Mouse (Mus musculus): Measurements from ENCODE around the gene Samm50. TPM values are rescaled to one million over a fixed set of nuclear protein-coding genes. Genes with fewer than 3 reads are reported as not detected.
"Not testable (repeated sequence)": the region's sequence is repeated elsewhere in the genome, so short reads cannot be mapped to it uniquely, and the experiment has no call there.

Gene Samm50
- polyA plus RNA-seq (2016; fragmentation: Nextera tagmentation; extraction: Ambion mirVana) = 112 and 113 TPM in 2 replicates

GRCm38 (mm10) chr15:84192058-84192791 lies at the start of gene Samm50:
Gene Samm50, plus strand, starts transcription at chr15:84192241.
- Histone ChIP-seq H3K4me3 (peak within 1 kb of the TSS; percentile 81), H3K9me3 (no peaks in the 10 kb centered on the region), H3K36me3 (replicated peaks) (peaks cover 25% of the 10 kb centered on the region), H3K4me1 (peaks cover 22% of the 10 kb centered on the region), H3K27me3 (ENCODE audit: poor library complexity, severe bottlenecking) (no peaks in the 10 kb centered on the region), H3K27ac (peak within 1 kb of the TSS; percentile 93)
- peak; percentile 93 for DNase-seq (ENCODE audit: extremely low spot score, low spot score)
- WGBS = 4% methylated on average over 48 of the region's 48 CpGs

GRCm38 (mm10) chr15:84156158-84156557 lies 35.9 kb upstream of the Samm50 start:
- no peak for DNase-seq (ENCODE audit: extremely low spot score, low spot score)
- WGBS = 87% methylated on average over 2 of the region's 2 CpGs
- Histone ChIP-seq H3K36me3 (replicated peaks) (no peaks in the 10 kb centered on the region), H3K27ac (no peak overlapping the region), H3K4me3 (no peak overlapping the region), H3K9me3 (no peaks in the 10 kb centered on the region), H3K27me3 (ENCODE audit: poor library complexity, severe bottlenecking) (no peaks in the 10 kb centered on the region), H3K4me1 (no peaks in the 10 kb centered on the region)

GRCm38 (mm10) chr15:84157530-84157929 lies 34.5 kb upstream of the Samm50 start:
- 94% methylated on average over 6 of the region's 6 CpGs for WGBS
- H3K4me1 ChIP-seq; H3K4me3 ChIP-seq; H3K9me3 ChIP-seq; H3K27ac ChIP-seq; DNase-seq (ENCODE audit: extremely low spot score, low spot score); H3K27me3 ChIP-seq (ENCODE audit: poor library complexity, severe bottlenecking); H3K36me3 ChIP-seq (replicated peaks): not testable (repeated sequence)

- Histone ChIP-seq H3K4me3 (no peak overlapping the region), H3K36me3 (replicated peaks) (no peaks in the 10 kb centered on the region), H3K27me3 (ENCODE audit: poor library complexity, severe bottlenecking) (no peaks in the 10 kb centered on the region), H3K4me1 (peaks cover 2% of the 10 kb centered on the region), H3K27ac (no peak overlapping the region), H3K9me3 (no peaks in the 10 kb centered on the region)
- no peak for DNase-seq (ENCODE audit: extremely low spot score, low spot score)
- WGBS = 85% methylated on average over 6 of the region's 6 CpGs
These were observed 30.2 kb upstream of the Samm50 start for GRCm38 (mm10) chr15:84161871-84162270.

GRCm38 (mm10) chr15:84166818-84167217 lies 25.2 kb upstream of the Samm50 start:
- no peaks in the 10 kb centered on the region for H3K9me3 ChIP-seq
- no peaks in the 10 kb centered on the region for H3K36me3 ChIP-seq (replicated peaks)
- no peak for DNase-seq (ENCODE audit: extremely low spot score, low spot score)
- peak overlapping the region; percentile 79; the same call in 1 of the 2 replicates for H3K27ac ChIP-seq
- peak overlapping the region; percentile 70; the same call in 1 of the 2 replicates for H3K4me3 ChIP-seq
- peaks cover 28% of the 10 kb centered on the region for H3K4me1 ChIP-seq
- H3K27me3 ChIP-seq (ENCODE audit: poor library complexity, severe bottlenecking) = peaks cover 21% of the 10 kb centered on the region
- 68% methylated on average over 6 of the region's 6 CpGs for WGBS

GRCm38 (mm10) chr15:84167600-84167999 lies 24.4 kb upstream of the Samm50 start, which contains the start of gene Pnpla3:
Gene Pnpla3, plus strand, starts transcription at chr15:84167837.
- under 1% methylated on average over 28 of the region's 28 CpGs for WGBS
- peak within 1 kb of the TSS; percentile 70 for H3K4me3 ChIP-seq
- no peaks in the 10 kb centered on the region for H3K9me3 ChIP-seq
- peaks cover 21% of the 10 kb centered on the region for H3K27me3 ChIP-seq (ENCODE audit: poor library complexity, severe bottlenecking)
- no peaks in the 10 kb centered on the region for H3K36me3 ChIP-seq (replicated peaks)
- peak; percentile 97 for DNase-seq (ENCODE audit: extremely low spot score, low spot score)
- peaks cover 28% of the 10 kb centered on the region for H3K4me1 ChIP-seq
- H3K27ac ChIP-seq = peak within 1 kb of the TSS; percentile 79

GRCm38 (mm10) chr15:84168170-84169161 lies 23.6 kb upstream of the Samm50 start:
- no peaks in the 10 kb centered on the region for H3K36me3 ChIP-seq (replicated peaks)
- peak overlapping the region; percentile 70 for H3K4me3 ChIP-seq
- WGBS = 2% methylated on average over 28 of the region's 28 CpGs
- H3K9me3 ChIP-seq = no peaks in the 10 kb centered on the region
- H3K27ac ChIP-seq = peak overlapping the region; percentile 79
- H3K4me1 ChIP-seq = peaks cover 28% of the 10 kb centered on the region
- DNase-seq (ENCODE audit: extremely low spot score, low spot score) = peak; percentile 29
- peaks cover 21% of the 10 kb centered on the region for H3K27me3 ChIP-seq (ENCODE audit: poor library complexity, severe bottlenecking)

- peaks cover 28% of the 10 kb centered on the region for H3K4me1 ChIP-seq
- H3K36me3 ChIP-seq (replicated peaks) = no peaks in the 10 kb centered on the region
- WGBS = 73% methylated on average over 1 of the region's 1 CpGs
- H3K27ac ChIP-seq = no peak overlapping the region
- peaks cover 21% of the 10 kb centered on the region for H3K27me3 ChIP-seq (ENCODE audit: poor library complexity, severe bottlenecking)
- no peak for DNase-seq (ENCODE audit: extremely low spot score, low spot score)
- no peak overlapping the region for H3K4me3 ChIP-seq
- no peaks in the 10 kb centered on the region for H3K9me3 ChIP-seq
These were observed 22.5 kb upstream of the Samm50 start for GRCm38 (mm10) chr15:84169511-84169910.

GRCm38 (mm10) chr15:84171166-84171565 lies 20.9 kb upstream of the Samm50 start:
- Histone ChIP-seq H3K36me3 (replicated peaks) (no peaks in the 10 kb centered on the region), H3K9me3 (no peaks in the 10 kb centered on the region), H3K27me3 (ENCODE audit: poor library complexity, severe bottlenecking) (peaks cover 21% of the 10 kb centered on the region), H3K4me1 (peaks cover 28% of the 10 kb centered on the region), H3K4me3 (no peak overlapping the region), H3K27ac (no peak overlapping the region)
- DNase-seq (ENCODE audit: extremely low spot score, low spot score) = no peak
- WGBS = 85% methylated on average over 7 of the region's 7 CpGs

- Histone ChIP-seq H3K9me3 (no peaks in the 10 kb centered on the region), H3K4me1 (peaks cover 14% of the 10 kb centered on the region), H3K27me3 (ENCODE audit: poor library complexity, severe bottlenecking) (peaks cover 10% of the 10 kb centered on the region), H3K27ac (no peak overlapping the region), H3K4me3 (no peak overlapping the region), H3K36me3 (replicated peaks) (no peaks in the 10 kb centered on the region)
- WGBS = 92% methylated on average over 9 of the region's 9 CpGs
- DNase-seq (ENCODE audit: extremely low spot score, low spot score) = no peak
These were observed 13.3 kb upstream of the Samm50 start for GRCm38 (mm10) chr15:84178733-84179132.

- Histone ChIP-seq H3K9me3 (no peaks in the 10 kb centered on the region), H3K36me3 (replicated peaks) (no peaks in the 10 kb centered on the region), H3K27me3 (ENCODE audit: poor library complexity, severe bottlenecking) (peaks cover 10% of the 10 kb centered on the region), H3K27ac (no peak overlapping the region), H3K4me3 (no peak overlapping the region), H3K4me1 (peaks cover 22% of the 10 kb centered on the region)
- no peak for DNase-seq (ENCODE audit: extremely low spot score, low spot score)
- 70% methylated on average over 6 of the region's 6 CpGs for WGBS
These were observed 10.0 kb upstream of the Samm50 start for GRCm38 (mm10) chr15:84182000-84182399.

- H3K27ac ChIP-seq = 0 out of 2 replicates have a peak overlapping the region, but pooled peaks have one; percentile 20
- H3K4me3 ChIP-seq = no peak overlapping the region
- peaks cover 10% of the 10 kb centered on the region for H3K27me3 ChIP-seq (ENCODE audit: poor library complexity, severe bottlenecking)
- 46% methylated on average over 1 of the region's 1 CpGs for WGBS
- DNase-seq (ENCODE audit: extremely low spot score, low spot score) = no peak
- no peaks in the 10 kb centered on the region for H3K9me3 ChIP-seq
- H3K4me1 ChIP-seq = peaks cover 22% of the 10 kb centered on the region
- H3K36me3 ChIP-seq (replicated peaks) = no peaks in the 10 kb centered on the region
These were observed 8.1 kb upstream of the Samm50 start for GRCm38 (mm10) chr15:84183967-84184366.
